Mouse (Mus musculus) testis, adult 2 months (tissue): ENCODE results near the gene Slc35g2.

Source experiments
- CTCF ChIP-seq: fragments of 200-500 bp; IDR thresholded peaks from 2 replicates; pipeline ENCODE4 v1.5.1; 2012; ENCODE audit warnings: low read depth, mild to moderate bottlenecking, inconsistent platforms, low read length, moderate library complexity; ENCODE audit not compliant: control insufficient read depth, insufficient read depth, insufficient replicate concordance
- POLR2A ChIP-seq: fragments of 200-500 bp; IDR thresholded peaks from 2 replicates; pipeline ENCODE4 v1.6.1; 2012; ENCODE audit warnings: low read depth, mild to moderate bottlenecking, inconsistent platforms, low read length, moderate library complexity; ENCODE audit not compliant: control insufficient read depth

DNA sequence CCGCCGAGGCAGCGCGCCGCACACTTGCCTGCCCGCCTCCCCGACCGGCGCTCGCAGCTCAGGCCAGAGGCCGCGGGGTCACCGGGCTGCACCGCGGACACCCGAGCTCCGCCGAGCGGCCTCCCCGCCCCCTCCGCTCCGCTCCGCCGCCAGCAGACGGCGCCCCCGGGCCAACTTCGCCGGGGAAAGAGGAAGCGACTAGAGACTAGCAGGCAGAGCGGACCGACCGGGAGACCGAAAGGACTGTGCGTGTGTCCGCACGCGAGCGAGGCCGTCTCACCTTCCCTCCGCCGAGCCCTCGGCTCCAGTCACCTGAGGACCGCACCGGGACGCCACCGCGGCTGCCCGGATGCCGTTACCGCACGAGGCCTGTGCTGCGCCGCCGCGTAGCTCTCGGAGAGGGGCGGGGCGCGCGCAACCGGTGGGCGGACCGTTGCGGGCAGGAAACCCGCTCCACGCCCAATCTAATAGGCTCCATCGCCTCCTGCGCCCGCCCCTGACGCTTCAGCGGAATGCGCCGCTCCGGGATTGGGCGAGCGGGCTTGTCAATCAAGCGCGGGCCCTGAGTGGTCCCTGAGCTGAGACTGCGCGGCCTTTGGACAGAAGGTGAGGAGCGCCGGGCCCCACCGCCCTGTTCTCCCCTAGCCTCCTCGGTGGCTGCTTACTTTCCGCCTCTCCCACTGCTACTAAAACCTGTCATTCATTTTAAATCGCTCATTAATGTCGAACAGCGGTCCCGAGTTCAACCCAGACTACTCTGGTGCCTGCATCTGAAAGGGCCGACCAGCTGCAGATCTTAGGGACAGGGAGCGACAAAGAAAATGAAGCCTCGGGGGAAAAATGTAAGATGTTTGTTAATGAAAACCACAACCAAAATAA, 24.9 kb downstream of the Slc35g2 start, which contains the start of gene Nck1:
- TF ChIP-seq CTCF, result peak; percentile 43; the same call in 1 of the 2 replicates
- TF ChIP-seq POLR2A, result peak; percentile 93
